Mouse (Mus musculus) midbrain, embryonic 10.5 days (tissue): ENCODE results near the gene Jaml. TPM values are rescaled to one million over a fixed set of nuclear protein-coding genes. Genes with fewer than 3 reads are reported as not detected.

Experiments used
- DNase-seq: peaks from one replicate; pipeline ENCODE4 v3.0.0-alpha.2; 2017; ENCODE audit warnings: low spot score
- H3K27ac ChIP-seq: fragments of 300-500 bp; sonication (generic); replicated peaks from 2 replicates; pipeline ENCODE4 v1.5.1; 2016; ENCODE audit warnings: mild to moderate bottlenecking
- H3K27me3 ChIP-seq: fragments of 300-500 bp; sonication (generic); 2 replicates; pipeline ENCODE4 v1.6.1; 2016; ENCODE audit warnings: low read depth, mild to moderate bottlenecking; ENCODE audit not compliant: poor library complexity, severe bottlenecking
- H3K36me3 ChIP-seq: fragments of 300-500 bp; sonication (generic); 2 replicates; pipeline ENCODE4 v1.6.1; 2016; ENCODE audit warnings: mild to moderate bottlenecking, moderate library complexity
- H3K4me1 ChIP-seq: fragments of 300-500 bp; sonication (generic); 2 replicates; pipeline ENCODE4 v1.6.1; 2016
- H3K4me3 ChIP-seq: fragments of 300-500 bp; sonication (generic); 2 replicates; pipeline ENCODE4 v1.5.1; 2016; ENCODE audit warnings: mild to moderate bottlenecking, moderate library complexity
- H3K9me3 ChIP-seq: fragments of 300-500 bp; sonication (generic); replicated peaks from 2 replicates; pipeline ENCODE4 v1.6.1; 2016; ENCODE audit warnings: mild to moderate bottlenecking
- WGBS: fragments of 180-500 bp; shearing (Covaris S2); methylation state at CpG from one replicate; pipeline ENCODE4 v1.1.7; 2016; 5-methylcytosine and 5-hydroxymethylcytosine counted together
- polyA plus RNA-seq: library from polyadenylated mRNA; unstranded; fragments of >200 nt; fragmentation: Nextera tagmentation; extraction: Ambion mirVana; gene quantifications from 2 replicates; pipeline ENCODE4 v1.2.1, GENCODE M21; 2016

Gene Jaml
- polyA plus RNA-seq, 1 experiment from 2014 or later: 0.10 TPM

DNA sequence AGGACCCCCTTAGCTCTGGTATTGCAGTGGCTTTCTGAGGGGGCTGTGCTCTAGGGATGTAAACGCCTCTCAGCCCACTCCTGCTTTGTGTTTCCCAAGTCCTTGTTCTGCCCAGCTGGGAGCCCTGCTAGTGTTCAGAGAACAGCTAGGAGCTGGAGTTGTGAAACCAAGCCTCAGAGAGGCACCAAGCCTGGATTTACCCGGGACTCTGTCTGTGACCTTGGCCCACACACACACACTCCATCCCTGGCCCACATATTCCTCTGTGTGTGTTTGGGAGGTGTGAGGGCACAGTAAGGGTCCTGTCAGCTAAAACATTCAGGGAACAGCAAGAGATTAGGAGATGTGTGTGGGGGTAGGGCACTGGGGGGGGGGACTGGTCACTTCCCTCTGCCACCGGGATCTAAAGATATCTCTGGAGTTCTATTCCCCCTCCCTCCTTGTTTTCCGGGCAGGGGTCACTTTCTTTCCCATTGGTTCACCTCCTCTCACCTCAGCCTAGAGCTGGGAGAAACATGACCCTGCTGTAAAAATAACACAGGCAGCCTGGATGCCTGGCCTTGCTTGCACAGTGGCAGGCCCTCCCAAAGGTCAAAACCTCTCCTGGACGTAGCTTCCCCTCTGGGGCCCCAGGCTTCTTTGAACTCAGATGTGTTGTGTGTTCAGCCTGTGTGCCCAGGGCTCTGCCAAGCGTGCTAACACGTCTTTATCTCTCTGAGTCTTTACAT lies 57.6 kb downstream of the Jaml start:
- H3K36me3 ChIP-seq: no peaks in the 10 kb centered on the region
- H3K27me3 ChIP-seq: peaks cover 81% of the 10 kb centered on the region
- H3K27ac ChIP-seq: no peak overlapping the region
- DNase-seq: peak; percentile 31
- H3K4me1 ChIP-seq: peaks cover 54% of the 10 kb centered on the region
- H3K4me3 ChIP-seq: no peak overlapping the region
- H3K9me3 ChIP-seq: no peaks in the 10 kb centered on the region
- WGBS: 7% methylated on average over 7 of the region's 7 CpGs

DNA sequence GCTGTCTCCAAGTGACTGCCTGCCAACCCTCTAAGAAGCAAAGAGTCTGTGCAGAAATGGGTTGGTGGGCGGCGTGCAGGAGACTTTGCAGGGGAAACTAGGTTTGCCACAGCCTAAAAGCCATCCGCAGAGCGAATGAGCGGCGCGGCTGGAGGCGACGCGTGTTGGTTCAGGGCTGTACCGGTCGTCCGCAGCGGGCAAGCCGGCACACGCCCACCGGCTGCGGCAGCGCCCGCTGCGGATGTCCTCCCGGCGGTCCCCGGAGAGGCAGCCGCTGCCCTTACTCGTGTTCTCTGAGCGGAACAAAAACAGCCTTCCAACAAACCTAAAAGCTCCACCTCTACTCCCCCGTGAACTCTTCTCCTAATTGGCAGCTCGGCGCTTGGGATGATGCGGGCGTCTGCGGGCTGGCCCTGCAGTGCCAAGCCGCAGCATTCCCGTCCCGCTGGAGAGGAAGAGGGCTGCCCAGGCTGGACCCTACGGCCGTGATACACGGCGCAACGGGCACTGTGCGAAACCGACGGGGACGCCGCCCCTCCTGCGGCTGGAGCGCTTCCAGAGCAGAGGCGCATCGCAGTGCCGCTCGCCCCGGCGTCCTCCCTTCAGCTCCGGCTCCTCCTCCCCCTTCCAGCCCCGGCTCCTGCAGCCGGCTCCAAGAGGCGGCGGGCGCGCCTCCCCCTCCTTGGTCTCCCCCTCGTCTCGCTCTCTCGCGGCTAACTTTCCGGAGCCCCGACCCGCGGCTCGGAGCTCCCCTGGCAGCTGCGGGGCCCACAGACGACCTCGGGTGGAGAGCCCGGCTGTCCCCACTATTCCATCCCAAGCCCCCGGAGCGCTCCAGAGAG lies 59.4 kb downstream of the Jaml start, which contains the start of gene Scn4b:
Scn4b (plus strand) TSS at position 205 of the 842 bp plus-strand sequence.
- Histone ChIP-seq H3K9me3 (no peaks in the 10 kb centered on the region), H3K4me1 (peaks cover 54% of the 10 kb centered on the region), H3K27ac (no peak within 1 kb of the TSS; the same call in 1 of the 2 replicates), H3K36me3 (no peaks in the 10 kb centered on the region), H3K27me3 (peaks cover 99% of the 10 kb centered on the region), H3K4me3 (peak within 1 kb of the TSS; percentile 64)
- DNase-seq: peak; percentile 61
- under 1% methylated on average over 72 of the region's 76 CpGs for WGBS

DNA sequence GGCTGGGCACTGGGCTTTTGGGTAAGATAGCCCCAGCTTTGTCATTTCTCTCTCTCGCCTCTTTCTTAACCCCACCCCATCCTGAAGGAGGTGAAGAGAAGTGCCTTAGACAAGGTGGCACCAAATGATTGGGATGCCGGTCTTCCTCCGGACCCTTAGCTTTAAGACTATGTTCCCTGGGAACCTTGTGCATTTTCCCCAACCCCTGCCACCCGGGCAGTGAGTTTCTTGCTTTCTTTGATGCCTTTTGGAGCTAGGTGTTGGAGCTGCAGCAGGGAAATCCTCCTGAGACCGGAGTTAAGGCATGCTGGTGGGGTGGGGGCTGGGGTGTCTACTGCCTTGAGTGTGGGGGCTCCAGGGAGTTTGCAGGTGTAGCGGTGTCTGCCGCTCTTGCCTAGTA lies 60.1 kb downstream of the Jaml start:
- H3K27ac ChIP-seq: no peak overlapping the region
- H3K36me3 ChIP-seq: no peaks in the 10 kb centered on the region
- peaks cover 100% of the 10 kb centered on the region for H3K27me3 ChIP-seq
- peaks cover 52% of the 10 kb centered on the region for H3K4me1 ChIP-seq
- DNase-seq: no peak
- H3K4me3 ChIP-seq: peak overlapping the region; percentile 64
- 6% methylated on average over 7 of the region's 7 CpGs for WGBS
- no peaks in the 10 kb centered on the region for H3K9me3 ChIP-seq

DNA sequence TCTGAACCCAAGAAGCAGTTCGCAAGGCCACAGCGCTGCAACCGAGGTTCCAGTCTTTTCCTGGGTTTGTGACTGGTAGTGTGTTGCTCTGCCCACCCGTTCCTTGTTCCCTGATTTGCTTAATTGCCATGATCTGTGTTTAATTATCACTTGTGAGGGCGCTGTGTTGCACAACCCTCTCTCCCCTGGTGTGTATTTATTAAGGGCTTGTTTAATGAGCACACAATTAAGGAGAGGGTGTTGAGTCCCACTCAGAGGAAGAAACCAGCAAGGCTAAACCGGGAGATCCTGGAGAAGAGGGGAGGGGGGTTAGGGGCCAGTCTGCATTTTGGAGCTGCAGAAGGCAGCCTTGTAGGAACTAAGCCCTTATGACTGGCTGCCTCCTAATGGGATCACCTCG lies 62.0 kb downstream of the Jaml start:
- no peak for DNase-seq
- Histone ChIP-seq H3K27ac (no peak overlapping the region), H3K9me3 (no peaks in the 10 kb centered on the region), H3K27me3 (peaks cover 100% of the 10 kb centered on the region), H3K4me3 (no peak overlapping the region), H3K36me3 (no peaks in the 10 kb centered on the region), H3K4me1 (peaks cover 41% of the 10 kb centered on the region)
- WGBS: 56% methylated on average over 7 of the region's 7 CpGs

DNA sequence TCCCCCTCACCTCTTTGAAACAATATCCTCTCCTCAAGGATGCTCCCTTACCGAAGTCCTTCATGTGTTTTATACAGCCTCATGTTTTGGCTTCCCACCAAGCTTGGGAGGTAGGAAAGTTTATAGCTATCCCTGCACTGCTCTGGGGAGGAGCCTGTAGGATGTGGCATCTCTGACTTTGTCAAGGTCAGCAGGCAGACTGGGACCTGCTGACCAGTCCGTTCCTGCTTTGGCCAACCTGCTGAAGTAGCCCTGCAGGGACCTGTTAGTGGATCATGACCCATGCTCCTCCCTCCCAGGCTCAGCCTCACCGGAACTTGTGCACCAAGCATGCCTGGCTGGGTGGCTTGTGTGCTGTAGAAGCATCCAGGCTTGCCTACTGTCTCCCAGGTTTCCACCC lies 63.7 kb downstream of the Jaml start:
- Histone ChIP-seq H3K4me1 (peaks cover 26% of the 10 kb centered on the region), H3K27me3 (peaks cover 98% of the 10 kb centered on the region)

DNA sequence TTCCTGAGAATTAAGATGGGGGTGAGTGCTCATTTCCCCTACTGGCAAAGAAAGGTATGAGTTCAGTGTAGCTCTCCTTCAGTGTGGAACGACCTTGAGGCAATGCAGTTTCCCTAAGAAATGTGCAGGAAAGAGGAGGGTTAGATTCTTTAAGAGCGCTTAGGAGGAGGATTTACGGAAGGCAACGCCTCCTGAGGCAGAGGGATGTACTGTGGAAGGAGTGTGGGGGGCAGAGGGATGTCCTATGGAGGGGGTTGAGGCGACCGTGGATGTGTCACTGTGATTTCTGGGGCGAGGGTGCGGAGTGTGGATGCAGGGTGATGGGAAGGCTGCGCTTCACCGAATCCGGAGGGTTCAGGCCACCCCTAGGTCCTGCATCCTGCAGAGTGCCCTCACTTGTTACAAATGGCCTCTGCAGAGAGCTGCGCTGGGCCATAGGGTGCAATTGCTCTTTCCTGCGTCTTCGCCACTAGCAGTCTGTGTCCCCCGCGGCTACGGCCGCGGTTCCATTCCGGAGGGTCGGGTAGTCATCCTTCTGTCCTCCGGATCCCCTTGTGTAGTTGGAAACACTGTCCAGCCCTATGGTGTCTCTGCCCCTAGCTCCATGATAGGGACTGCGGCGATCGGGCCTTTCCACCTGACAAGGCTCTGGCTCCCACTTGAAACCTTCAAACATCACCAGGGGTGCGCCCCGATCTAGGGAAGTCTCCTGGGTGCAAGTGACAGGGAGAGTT lies 66.7 kb downstream of the Jaml start:
- no peak for DNase-seq
- peak overlapping the region; percentile 54 for H3K4me3 ChIP-seq
- no peaks in the 10 kb centered on the region for H3K36me3 ChIP-seq
- 1% methylated on average over 27 of the region's 27 CpGs for WGBS
- H3K27ac ChIP-seq: no peak overlapping the region
- peaks cover 76% of the 10 kb centered on the region for H3K27me3 ChIP-seq
- no peaks in the 10 kb centered on the region for H3K9me3 ChIP-seq
- H3K4me1 ChIP-seq: peaks cover 8% of the 10 kb centered on the region

More for the DNA sequence above, 63.7 kb downstream of the Jaml start:
- H3K9me3 ChIP-seq: no peaks in the 10 kb centered on the region
- no peak overlapping the region for H3K4me3 ChIP-seq
- no peaks in the 10 kb centered on the region for H3K36me3 ChIP-seq
- 61% methylated on average over 3 of the region's 3 CpGs for WGBS
- DNase-seq: no peak
- no peak overlapping the region for H3K27ac ChIP-seq

DNA sequence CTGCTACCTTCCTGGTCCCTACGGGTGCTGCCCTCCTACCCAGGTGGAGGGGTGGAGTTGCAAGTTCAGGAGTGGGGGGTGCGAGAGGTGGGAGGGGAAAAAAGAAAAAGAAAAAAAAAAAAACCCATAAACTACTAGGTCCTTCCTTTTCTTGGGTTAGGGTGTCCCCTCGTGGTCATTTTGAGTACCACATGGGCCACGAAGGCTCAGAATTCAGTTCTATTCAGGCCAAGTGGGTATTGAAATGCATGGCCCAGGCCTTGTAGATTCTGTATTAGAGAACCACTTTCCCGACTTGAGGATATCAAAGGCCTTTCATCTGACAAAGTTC lies 67.2 kb downstream of the Jaml start:
- WGBS: 3% methylated on average over 5 of the region's 5 CpGs
- H3K27me3 ChIP-seq: peaks cover 75% of the 10 kb centered on the region

DNA sequence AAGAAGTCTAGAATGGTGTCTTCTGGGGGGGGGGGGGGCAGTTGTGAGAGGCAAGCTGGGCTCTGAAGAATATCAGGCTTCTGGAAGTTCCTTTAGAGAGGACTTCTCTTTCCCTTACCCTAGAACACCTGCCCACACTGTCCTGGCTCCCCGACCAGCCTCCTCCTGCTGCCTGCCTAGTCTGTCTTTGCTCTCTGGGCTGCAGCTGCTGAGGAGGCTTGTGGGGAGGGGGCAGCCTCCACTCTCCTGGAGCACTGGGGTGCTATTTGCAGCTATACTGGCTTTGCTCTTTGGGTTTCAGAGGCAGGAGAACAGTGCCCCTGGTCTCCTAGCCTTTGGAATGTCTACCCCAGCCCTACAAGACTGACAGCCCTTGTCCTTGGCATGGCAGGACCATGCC lies 72.0 kb downstream of the Jaml start:
- 60% methylated on average over 1 of the region's 1 CpGs for WGBS
- peaks cover 28% of the 10 kb centered on the region for H3K27me3 ChIP-seq

More for the DNA sequence above, 67.2 kb downstream of the Jaml start:
- Histone ChIP-seq H3K4me3 (peak overlapping the region; percentile 54), H3K36me3 (no peaks in the 10 kb centered on the region), H3K27ac (no peak overlapping the region), H3K4me1 (peaks cover 8% of the 10 kb centered on the region), H3K9me3 (no peaks in the 10 kb centered on the region)
- peak; percentile 69 for DNase-seq

DNA sequence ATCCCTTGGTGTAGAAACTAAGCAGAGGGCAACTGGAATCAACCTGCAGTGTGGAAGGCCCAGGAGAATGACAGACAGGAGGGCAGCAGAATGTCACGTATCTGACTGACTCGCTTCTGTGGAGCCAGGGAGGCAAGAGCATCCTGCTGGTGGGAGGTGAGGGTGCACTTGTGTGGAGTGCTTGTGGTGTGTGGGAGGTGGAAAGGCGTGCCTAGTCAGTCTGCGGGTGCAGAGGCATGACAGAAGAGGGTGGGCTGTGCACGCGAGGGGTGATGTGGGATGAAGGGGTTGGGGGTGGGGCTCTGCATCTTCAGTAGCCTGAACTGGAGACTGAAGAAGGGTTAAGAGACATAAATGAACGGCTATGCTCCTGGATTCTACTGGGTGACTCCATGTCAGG lies 74.4 kb downstream of the Jaml start:
- Histone ChIP-seq H3K36me3 (no peaks in the 10 kb centered on the region), H3K27me3 (peaks cover 6% of the 10 kb centered on the region; the same call in 1 of the 2 replicates), H3K4me1 (no peaks in the 10 kb centered on the region), H3K9me3 (no peaks in the 10 kb centered on the region), H3K27ac (no peak overlapping the region), H3K4me3 (no peak overlapping the region)
- no peak for DNase-seq
- WGBS: 74% methylated on average over 7 of the region's 7 CpGs

More for the DNA sequence above, 72.0 kb downstream of the Jaml start:
- no peak overlapping the region for H3K4me3 ChIP-seq
- DNase-seq: no peak
- peaks cover 2% of the 10 kb centered on the region for H3K4me1 ChIP-seq
- H3K9me3 ChIP-seq: no peaks in the 10 kb centered on the region
- no peaks in the 10 kb centered on the region for H3K36me3 ChIP-seq
- no peak overlapping the region for H3K27ac ChIP-seq

Other genes starting within 250 kb of the Jaml start
- gene Kmt2a, start 197.9 kb upstream of the Jaml start, polyA plus RNA-seq: 11.1 and 12.5 TPM in 2 replicates
- gene Atp5l, start 158.4 kb upstream of the Jaml start, polyA plus RNA-seq: 541 and 557 TPM in 2 replicates
- gene Ube4a, start 113.6 kb upstream of the Jaml start, polyA plus RNA-seq: 24.2 and 26.8 TPM in 2 replicates
- not detected in 2 replicates for gene Cd3g, start 98.8 kb upstream of the Jaml start, polyA plus RNA-seq
- not detected in 2 replicates for gene Cd3d, start 97.4 kb upstream of the Jaml start, polyA plus RNA-seq
- not detected in 2 replicates for gene Cd3e, start 69.6 kb upstream of the Jaml start, polyA plus RNA-seq
- 0.87 and 1.0 TPM in 2 replicates for gene Mpzl2, start 39.4 kb upstream of the Jaml start, polyA plus RNA-seq
- 2.4 and 3.5 TPM in 2 replicates for gene Mpzl3, start 24.0 kb upstream of the Jaml start, polyA plus RNA-seq
- gene Scn2b, start 38.6 kb downstream of the Jaml start, polyA plus RNA-seq: 4.2 and 5.6 TPM in 2 replicates
- gene Scn4b, start 59.2 kb downstream of the Jaml start, polyA plus RNA-seq: 0.16 and 0.28 TPM in 2 replicates
- not detected in 2 replicates for gene BC049352, start 102.8 kb downstream of the Jaml start, polyA plus RNA-seq
- gene Tmprss4, start 124.9 kb downstream of the Jaml start, polyA plus RNA-seq: not detected in 2 replicates
- 0.62 and 0.89 TPM in 2 replicates for gene Il10ra, start 190.0 kb downstream of the Jaml start, polyA plus RNA-seq
- gene Tmprss13, start 239.9 kb downstream of the Jaml start, polyA plus RNA-seq: 0.05 TPM in 1 of 2 replicates, not detected in the other